ENCODE assay signal across 16 mouse cellular contexts in genomic region chr2:155224721-155225120, GRCm38 (mm10). TPM values are rescaled to one million over a fixed set of nuclear protein-coding genes. Genes with fewer than 3 reads are reported as not detected.
A peak's percentile ranks its signal among the peaks of the same experiment; 100 is the strongest.
DNase-seq lines count a peak whose midpoint lies in the region.
"Had no signal": no experiment of that assay in that cellular context is flagged by ENCODE, and none has a peak within 500 bp of the region (broad histone marks: within the 10 kb centered on the region; RNA-seq: fewer than 3 reads in every experiment).

No protein-coding gene starts in this region.

- DNase-seq in adrenal gland, postnatal 36 days: peak; percentile 31 to 48
- DNase-seq in adrenal gland, postnatal 14 days: no peak
- peak; percentile 48 for DNase-seq in ovary, adult 18-20 months (ENCODE audit: low spot score)
- DNase-seq in ovary, postnatal 36 days (ENCODE audit: low spot score): no peak
- peak; percentile 52 for DNase-seq in heart, adult 8-10 months (ENCODE audit: low spot score)
- peak; percentile 26 to 43 for DNase-seq in heart, postnatal 14 days
- DNase-seq in thymus, postnatal 0 days (ENCODE audit: low spot score): no peak
- no peak for DNase-seq in forebrain, embryonic 10.5 days (ENCODE audit: extremely low spot score, low spot score)
- DNase-seq: cerebellum, adult 9-10 months; kidney, postnatal 36 days; liver, postnatal 0 days had no signal

- peaks cover 93% of the 10 kb centered on the region for H3K36me3 ChIP-seq in forebrain, embryonic 10.5 days (replicated peaks)

- intact Hi-C loops in heart, postnatal 14 days (cut with DNase I): no loop called here

- H3K4me3 ChIP-seq in forebrain, embryonic 10.5 days: no peak overlapping the region
- H3K4me3 ChIP-seq: erythroblast, embryonic 14.5 days; hindbrain, embryonic 10.5 days; limb, embryonic 13.5 days; neural tube, embryonic 13.5 days had no signal

- H3K27ac ChIP-seq in forebrain, embryonic 10.5 days: no peak overlapping the region
- H3K27ac ChIP-seq: hindbrain, embryonic 10.5 days; limb, embryonic 13.5 days; neural tube, embryonic 13.5 days had no signal

- H3K9me3 ChIP-seq in forebrain, embryonic 10.5 days: no peaks in the 10 kb centered on the region
- H3K9me3 ChIP-seq: G1E; hindbrain, embryonic 10.5 days; limb, embryonic 13.5 days; neural tube, embryonic 13.5 days had no signal

- WGBS in forebrain, embryonic 10.5 days: 95% methylated on average over 7 of the region's 7 CpGs

- H3K27me3 ChIP-seq in forebrain, embryonic 10.5 days (ENCODE audit: poor library complexity, severe bottlenecking): no peaks in the 10 kb centered on the region
- H3K27me3 ChIP-seq: limb, embryonic 13.5 days; neural tube, embryonic 13.5 days had no signal

- H3K4me1 ChIP-seq in forebrain, embryonic 10.5 days: no peaks in the 10 kb centered on the region
- H3K4me1 ChIP-seq: hindbrain, embryonic 10.5 days; limb, embryonic 13.5 days; neural tube, embryonic 13.5 days had no signal

RNA-seq across cellular contexts. Expression of gene Dynlrb1, which starts 11.6 kb away (rescaled TPM):
- 100 to 1,000 TPM; 289 to 360 TPM for total RNA-seq in adrenal gland, postnatal 36 days (2021)
- 357 and 369 TPM in 2 replicates for total RNA-seq in adrenal gland, postnatal 14 days (2021)
- total RNA-seq in heart, adult 8-10 months (2022): 100 to 1,000 TPM; 143 to 184 (median 165) TPM
- 100 to 1,000 TPM; 177 to 185 TPM for total RNA-seq in heart, postnatal 14 days (2021)
- 410 and 468 TPM in 2 replicates for polyA plus RNA-seq in thymus, postnatal 0 days (2015; fragmentation: Nextera tagmentation; extraction: Ambion mirVana)
- 383 and 398 TPM in 2 replicates for polyA plus RNA-seq in forebrain, embryonic 10.5 days (2016; fragmentation: Nextera tagmentation; extraction: Ambion mirVana)

RNA-seq across cellular contexts. Expression of gene Map1lc3a, which starts 51.4 kb away (rescaled TPM):
- total RNA-seq in adrenal gland, postnatal 36 days (2021): 100 to 1,000 TPM; 469 to 912 TPM
- 575 and 582 TPM in 2 replicates for total RNA-seq in adrenal gland, postnatal 14 days (2021)
- total RNA-seq in heart, adult 8-10 months (2022): 100 to 1,000 TPM; 780 to 845 (median 813) TPM
- total RNA-seq in heart, postnatal 14 days (2021): 100 to 1,000 TPM; 692 to 703 TPM
- polyA plus RNA-seq in thymus, postnatal 0 days (2015; fragmentation: Nextera tagmentation; extraction: Ambion mirVana): 74.0 and 84.3 TPM in 2 replicates
- 87.1 TPM in 2 replicates for polyA plus RNA-seq in forebrain, embryonic 10.5 days (2016; fragmentation: Nextera tagmentation; extraction: Ambion mirVana)

Comparison
In these comparisons a context has a peak if more than half of its experiments do, and no peak if none do; other contexts are left out.
1. DNase-seq: peak in adrenal gland, postnatal 36 days (2 of 2), ovary, adult 18-20 months (single experiment), heart, adult 8-10 months (single experiment) and heart, postnatal 14 days (2 of 2); none in adrenal gland, postnatal 14 days (single experiment), ovary, postnatal 36 days (single experiment), thymus, postnatal 0 days (single experiment) and forebrain, embryonic 10.5 days (single experiment).